Mouse (Mus musculus) CD4-positive helper T cell, adult 2 months (primary cell): Measurements from ENCODE around the gene Phldb1.
A peak's percentile ranks its signal among the peaks of the same experiment; 100 is the strongest.

Source experiments
- DNase-seq: peaks from one replicate; pipeline ENCODE4 v3.0.0-alpha.2; 2012; ENCODE audit warnings: low read depth, missing footprints, low spot score

Gene Phldb1

GRCm38 (mm10) chr9:44734524-44735494, at the start of gene Phldb1:
Gene Phldb1 (minus strand): TSS chr9:44735198.
- DNase-seq, result peak; percentile 81

- DNase-seq, result peak; percentile 97
Measured at GRCm38 (mm10) chr9:44772750-44773651, 38.0 kb upstream of the Phldb1 start.

- no peak for DNase-seq
Measured at GRCm38 (mm10) chr9:44772392-44772749, 37.4 kb upstream of the Phldb1 start.

- DNase-seq, result peak; percentile 16
Measured at GRCm38 (mm10) chr9:44771376-44771775, 36.4 kb upstream of the Phldb1 start.

GRCm38 (mm10) chr9:44768029-44768394, 33.0 kb upstream of the Phldb1 start:
- peak; percentile 14 for DNase-seq

- DNase-seq, result peak; percentile 92
Measured at GRCm38 (mm10) chr9:44767101-44768028, 32.4 kb upstream of the Phldb1 start, which contains the start of the genes Arcn1 and Ift46. Gene Arcn1 (minus strand): TSS chr9:44767845. Gene Ift46 (plus strand): TSS chr9:44767908.

GRCm38 (mm10) chr9:44760873-44761272, 25.9 kb upstream of the Phldb1 start:
- no peak for DNase-seq

- no peak for DNase-seq
Measured at GRCm38 (mm10) chr9:44748473-44748872, 13.5 kb upstream of the Phldb1 start.

GRCm38 (mm10) chr9:44747341-44747740, 12.3 kb upstream of the Phldb1 start:
- DNase-seq, result no peak

- DNase-seq, result no peak
Measured at GRCm38 (mm10) chr9:44746666-44747065, 11.7 kb upstream of the Phldb1 start.

- no peak for DNase-seq
Measured at GRCm38 (mm10) chr9:44745371-44745770, 10.4 kb upstream of the Phldb1 start.

- DNase-seq, result no peak
Measured at GRCm38 (mm10) chr9:44740663-44741192, 5.7 kb upstream of the Phldb1 start.

- no peak for DNase-seq
Measured at GRCm38 (mm10) chr9:44737240-44737949, 2.4 kb upstream of the Phldb1 start.

- no peak for DNase-seq
Measured at GRCm38 (mm10) chr9:44736301-44736700, 1.3 kb upstream of the Phldb1 start.

GRCm38 (mm10) chr9:44735886-44736285, 888 bp upstream of the Phldb1 start:
- DNase-seq, result no peak

- DNase-seq, result peak; percentile 68
Measured at GRCm38 (mm10) chr9:44733671-44734523, 1.1 kb downstream of the Phldb1 start.

- DNase-seq, result no peak
Measured at GRCm38 (mm10) chr9:44732921-44733530, 2.0 kb downstream of the Phldb1 start.

GRCm38 (mm10) chr9:44732130-44732549, 2.9 kb downstream of the Phldb1 start:
- peak; percentile 51 for DNase-seq

GRCm38 (mm10) chr9:44727441-44727840, 7.6 kb downstream of the Phldb1 start:
- no peak for DNase-seq
